Mouse (Mus musculus) forebrain, embryonic 13.5 days (tissue): Measurements from ENCODE around the gene Kdm5b. TPM values are rescaled to one million over a fixed set of nuclear protein-coding genes. Genes with fewer than 3 reads are reported as not detected.

Experiments used
- ATAC-seq: fragments of 200-750 bp; cut with Nextera tagmentation; 2 replicates; pipeline ENCODE4 v1.8.0; 2017
- H3K27ac ChIP-seq: fragments of 300-500 bp; sonication (generic); 2 replicates; pipeline ENCODE4 v1.5.1; 2015; ENCODE audit warnings: inconsistent platforms, mild to moderate bottlenecking, moderate library complexity
- H3K27me3 ChIP-seq: fragments of 300-500 bp; sonication (generic); 2 replicates; pipeline ENCODE4 v1.6.1; 2015; ENCODE audit warnings: mild to moderate bottlenecking, inconsistent platforms
- H3K36me3 ChIP-seq: fragments of 300-500 bp; sonication (generic); 2 replicates; pipeline ENCODE4 v1.6.1; 2015; ENCODE audit warnings: mild to moderate bottlenecking, inconsistent platforms; ENCODE audit not compliant: poor library complexity, severe bottlenecking
- H3K4me1 ChIP-seq: fragments of 300-500 bp; sonication (generic); 2 replicates; pipeline ENCODE4 v1.6.1; 2015; ENCODE audit warnings: inconsistent platforms
- H3K4me2 ChIP-seq: fragments of 300-500 bp; sonication (generic); 2 replicates; pipeline ENCODE4 v1.6.1; 2015; ENCODE audit warnings: inconsistent platforms, mild to moderate bottlenecking, moderate library complexity
- H3K4me3 ChIP-seq: fragments of 300-500 bp; sonication (generic); 2 replicates; pipeline ENCODE4 v1.5.1; 2015; ENCODE audit warnings: mild to moderate bottlenecking, inconsistent platforms
- H3K9ac ChIP-seq: fragments of 300-500 bp; sonication (generic); 2 replicates; pipeline ENCODE4 v1.6.1; 2015; ENCODE audit warnings: mild to moderate bottlenecking, inconsistent platforms
- H3K9me3 ChIP-seq: fragments of 300-500 bp; sonication (generic); replicated peaks from 2 replicates; pipeline ENCODE4 v1.6.1; 2016; ENCODE audit warnings: inconsistent platforms
- WGBS: fragments of 180-500 bp; shearing (Covaris S2); methylation state at CpG from one replicate; pipeline ENCODE4 v1.1.7; 2015; 5-methylcytosine and 5-hydroxymethylcytosine counted together
- polyA plus RNA-seq: library from polyadenylated mRNA; unstranded; fragments of >200 nt; fragmentation: Nextera tagmentation; extraction: Ambion mirVana; gene quantifications from 2 replicates; pipeline ENCODE4 v1.2.1, GENCODE M21; 2015

Gene Kdm5b
- polyA plus RNA-seq, 1 experiment from 2014 or later: 96.5 TPM

DNA sequence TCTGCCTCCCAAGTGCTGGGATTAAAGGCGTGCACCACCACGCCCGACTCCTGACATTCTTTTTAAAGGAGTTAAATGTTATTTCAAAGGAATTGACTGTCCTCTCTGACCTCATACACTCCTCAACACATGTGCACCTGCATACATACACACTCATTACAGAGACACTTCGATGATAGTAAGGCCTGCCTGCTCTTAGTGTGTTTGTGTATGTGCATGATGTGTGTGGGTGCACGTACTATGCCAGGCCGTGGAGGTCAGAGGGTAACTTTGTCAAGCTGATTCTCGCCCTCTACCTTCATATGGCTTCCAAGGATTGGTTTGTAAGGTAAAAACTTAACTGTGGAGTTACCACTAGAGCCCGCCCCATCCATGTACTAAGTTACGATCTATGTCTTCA, 10.2 kb downstream of the Kdm5b start:
- Histone ChIP-seq H3K4me2 (no peak overlapping the region), H3K27ac (no peak overlapping the region), H3K27me3 (no peaks in the 10 kb centered on the region), H3K9ac (no peak overlapping the region), H3K4me1 (peaks cover 18% of the 10 kb centered on the region), H3K4me3 (no peak overlapping the region), H3K9me3 (no peaks in the 10 kb centered on the region), H3K36me3 (no peaks in the 10 kb centered on the region)
- no peak for ATAC-seq
- 94% methylated on average over 9 of the region's 9 CpGs for WGBS

DNA sequence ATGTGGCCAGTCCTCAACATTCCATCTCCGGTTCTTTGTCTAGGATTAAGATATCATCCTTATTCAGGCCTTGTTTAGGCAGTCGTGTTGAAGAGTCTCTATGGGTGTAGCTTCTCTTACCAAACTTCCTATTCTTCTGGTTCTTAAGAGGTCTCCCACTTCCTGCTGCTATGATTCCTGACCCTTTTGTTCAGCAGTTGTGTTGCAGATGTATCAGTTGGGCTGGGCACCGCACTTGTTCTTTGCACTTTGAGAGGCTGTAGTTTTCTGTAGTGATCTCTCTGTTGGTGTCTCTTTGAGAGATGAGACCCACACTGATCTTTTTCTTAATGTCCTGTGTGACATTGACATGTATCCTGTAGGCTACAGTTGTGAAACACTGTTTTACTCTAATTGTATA, 10.7 kb downstream of the Kdm5b start:
- Histone ChIP-seq H3K4me2 (no peak overlapping the region), H3K4me3 (no peak overlapping the region), H3K27me3 (no peaks in the 10 kb centered on the region), H3K36me3 (no peaks in the 10 kb centered on the region), H3K9ac (no peak overlapping the region), H3K27ac (no peak overlapping the region), H3K4me1 (peaks cover 13% of the 10 kb centered on the region), H3K9me3 (no peaks in the 10 kb centered on the region)
- WGBS: 55% methylated on average over 3 of the region's 3 CpGs
- no peak for ATAC-seq

DNA sequence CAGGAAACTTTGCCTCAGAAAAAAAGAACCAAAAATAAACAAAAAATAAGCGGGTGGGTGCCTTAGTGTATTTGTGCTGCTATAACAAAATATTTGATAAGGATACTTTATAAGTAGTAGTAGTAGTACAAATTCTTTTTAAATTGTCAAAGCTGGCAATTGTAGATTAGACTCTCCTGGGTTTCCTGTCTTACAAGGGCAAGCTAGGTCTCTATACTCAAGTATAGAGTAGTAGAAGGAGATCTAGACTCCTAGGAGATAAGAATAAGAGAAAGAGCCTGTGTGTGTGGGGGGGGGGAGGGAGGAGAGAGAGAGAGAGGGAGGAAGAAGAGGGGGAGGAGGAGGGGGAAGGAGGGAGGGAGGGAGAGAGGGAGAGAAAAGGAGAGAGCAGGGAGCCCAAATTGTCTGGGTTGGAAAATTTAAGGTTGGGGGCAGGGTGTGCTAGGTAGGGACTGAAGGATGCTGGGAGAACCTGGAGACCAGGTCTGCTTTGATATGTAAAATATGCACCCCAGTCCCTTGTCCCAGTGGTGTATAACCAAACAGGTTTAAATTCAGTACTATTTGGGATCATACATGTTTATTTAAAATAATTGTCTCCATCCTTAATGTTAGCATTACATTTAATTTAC, 13.4 kb downstream of the Kdm5b start:
- H3K4me1 ChIP-seq: no peaks in the 10 kb centered on the region; the same call in none of the 2 replicates
- no peaks in the 10 kb centered on the region for H3K36me3 ChIP-seq
- no peak overlapping the region for H3K4me3 ChIP-seq
- no peaks in the 10 kb centered on the region for H3K9me3 ChIP-seq
- no peak for ATAC-seq
- WGBS: 80% methylated on average over 1 of the region's 1 CpGs
- H3K27ac ChIP-seq: no peak overlapping the region
- H3K27me3 ChIP-seq: no peaks in the 10 kb centered on the region
- no peak overlapping the region for H3K9ac ChIP-seq
- no peak overlapping the region for H3K4me2 ChIP-seq

DNA sequence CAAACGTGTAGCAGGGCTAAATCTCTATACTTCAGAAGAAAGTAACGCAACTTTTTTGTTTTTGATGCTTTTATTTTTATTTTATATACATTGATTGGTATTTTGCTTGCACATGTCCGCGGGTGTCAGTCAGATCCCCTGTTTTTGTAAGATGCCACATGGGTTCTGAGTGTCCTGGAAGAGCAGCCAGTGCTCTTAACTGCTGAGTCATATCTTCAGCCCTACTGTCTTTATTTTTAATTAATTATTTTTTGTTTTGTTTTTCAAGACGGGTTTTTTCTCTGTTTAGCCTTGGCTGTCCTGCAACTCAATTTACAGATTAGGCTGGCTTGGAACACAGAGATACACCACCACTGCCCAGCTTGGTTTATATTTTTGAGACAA, 14.0 kb downstream of the Kdm5b start:
- Histone ChIP-seq H3K4me2 (no peak overlapping the region), H3K36me3 (no peaks in the 10 kb centered on the region), H3K4me3 (no peak overlapping the region), H3K27me3 (no peaks in the 10 kb centered on the region), H3K9me3 (no peaks in the 10 kb centered on the region), H3K27ac (no peak overlapping the region), H3K9ac (no peak overlapping the region), H3K4me1 (no peaks in the 10 kb centered on the region; the same call in none of the 2 replicates)
- 78% methylated on average over 5 of the region's 5 CpGs for WGBS
- no peak for ATAC-seq

DNA sequence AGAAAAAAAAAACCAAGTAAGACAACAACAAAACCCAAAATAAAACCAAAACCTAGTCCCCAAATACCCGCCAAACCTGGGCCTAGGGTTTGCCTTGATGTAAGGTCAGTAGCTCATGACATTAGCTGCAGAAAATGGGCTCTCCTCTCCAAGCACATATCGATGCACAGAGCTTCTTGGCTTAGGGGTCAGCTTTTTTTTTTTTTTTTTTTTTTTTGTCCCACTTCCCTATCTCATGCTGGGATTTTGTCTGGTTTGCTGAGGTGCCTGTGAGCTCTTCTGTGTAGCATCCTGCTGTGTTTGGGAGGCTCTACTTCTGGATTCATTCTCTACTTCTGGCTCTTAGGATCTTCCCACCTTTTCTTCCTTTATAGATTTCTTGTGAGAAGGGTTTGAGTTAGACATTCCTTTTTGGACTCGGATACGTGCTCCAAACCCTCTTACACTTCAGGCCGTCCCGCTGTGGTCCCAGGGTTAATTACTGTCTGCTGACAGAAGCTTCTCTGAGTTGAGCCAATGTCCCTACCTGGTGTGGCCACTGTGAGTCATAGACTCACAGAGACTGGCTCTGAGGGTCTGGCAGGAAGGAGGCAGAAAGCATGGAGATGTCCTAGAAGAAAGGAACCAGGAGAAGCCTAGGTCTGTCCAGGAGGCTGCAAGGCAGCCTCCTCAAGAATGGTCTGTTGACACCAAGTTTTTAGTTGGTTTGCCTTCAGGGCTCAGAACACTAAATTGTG, 17.6 kb downstream of the Kdm5b start:
- Histone ChIP-seq H3K9me3 (no peaks in the 10 kb centered on the region), H3K4me1 (no peaks in the 10 kb centered on the region; the same call in none of the 2 replicates), H3K4me3 (no peak overlapping the region), H3K27ac (no peak overlapping the region), H3K4me2 (no peak overlapping the region), H3K36me3 (peaks cover 4% of the 10 kb centered on the region; the same call in 1 of the 2 replicates), H3K27me3 (no peaks in the 10 kb centered on the region), H3K9ac (no peak overlapping the region)
- 84% methylated on average over 6 of the region's 6 CpGs for WGBS
- no peak for ATAC-seq

DNA sequence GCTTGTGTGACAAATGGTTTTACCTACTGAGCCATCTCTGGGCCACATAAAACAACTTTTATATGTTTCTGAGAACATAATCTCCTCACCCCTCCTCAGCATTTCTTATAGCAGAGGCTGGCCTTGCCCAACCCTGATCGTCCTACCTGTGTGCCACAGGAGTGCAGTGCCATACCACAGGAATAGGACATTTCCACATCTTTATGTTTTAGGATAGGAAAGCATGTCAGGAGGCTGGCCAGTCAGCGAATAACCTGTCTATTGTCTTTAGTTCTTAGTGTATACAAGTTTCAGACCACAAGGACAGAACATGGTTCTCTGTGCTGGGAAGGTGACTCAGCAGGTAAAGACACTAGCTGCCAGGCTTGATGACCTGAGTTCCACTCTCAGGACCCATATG, 20.8 kb downstream of the Kdm5b start:
- H3K4me1 ChIP-seq: no peaks in the 10 kb centered on the region; the same call in 1 of the 2 replicates
- no peak overlapping the region for H3K9ac ChIP-seq
- no peak overlapping the region for H3K4me3 ChIP-seq
- H3K4me2 ChIP-seq: no peak overlapping the region
- no peaks in the 10 kb centered on the region for H3K27me3 ChIP-seq
- WGBS: 96% methylated on average over 2 of the region's 2 CpGs
- no peak for ATAC-seq
- H3K27ac ChIP-seq: no peak overlapping the region
- peaks cover 8% of the 10 kb centered on the region for H3K36me3 ChIP-seq
- no peaks in the 10 kb centered on the region for H3K9me3 ChIP-seq

DNA sequence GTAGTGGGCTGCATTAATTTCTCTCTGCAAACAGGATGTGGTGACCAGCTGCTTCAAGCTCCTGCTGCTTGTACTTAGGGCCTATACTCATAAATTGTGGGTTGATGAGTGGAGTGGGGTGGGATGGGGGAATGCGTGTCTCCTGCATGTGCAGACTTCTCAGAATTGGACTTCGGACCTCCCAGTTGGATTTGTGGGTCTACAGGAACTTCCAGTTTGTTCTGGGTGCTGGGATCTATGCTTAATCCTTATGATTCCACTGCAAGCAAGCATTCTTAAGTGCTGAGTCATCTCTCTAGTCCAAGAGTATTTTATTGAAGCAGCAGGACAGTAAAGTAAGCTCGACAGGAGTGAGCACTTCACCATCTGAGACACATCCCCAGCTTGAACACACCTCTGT, 23.6 kb downstream of the Kdm5b start:
- WGBS: 85% methylated on average over 3 of the region's 3 CpGs
- ATAC-seq: no peak
- H3K27ac ChIP-seq: no peak overlapping the region
- peaks cover 28% of the 10 kb centered on the region for H3K36me3 ChIP-seq
- no peaks in the 10 kb centered on the region for H3K9me3 ChIP-seq
- H3K9ac ChIP-seq: no peak overlapping the region
- H3K4me2 ChIP-seq: no peak overlapping the region
- H3K4me1 ChIP-seq: no peaks in the 10 kb centered on the region
- H3K4me3 ChIP-seq: no peak overlapping the region
- H3K27me3 ChIP-seq: no peaks in the 10 kb centered on the region

DNA sequence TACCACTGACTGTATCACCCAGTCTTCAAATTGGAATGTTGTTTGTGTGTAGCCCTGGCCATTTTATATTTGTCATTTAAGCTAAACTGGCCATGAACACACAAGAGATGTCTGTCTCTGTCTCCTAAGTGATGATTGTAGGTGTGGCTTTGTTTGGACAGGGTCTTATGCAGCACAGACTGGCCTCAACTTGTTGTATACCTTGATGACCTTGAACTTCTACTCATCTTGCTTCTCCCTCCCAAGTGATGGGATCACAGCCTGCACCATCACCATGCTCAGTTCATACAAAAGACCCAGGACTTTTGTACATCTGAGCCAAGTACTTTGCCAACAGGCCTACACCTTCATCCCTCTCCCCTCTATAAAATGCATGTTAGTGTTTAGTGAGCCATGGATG, 29.7 kb downstream of the Kdm5b start:
- no peak overlapping the region for H3K4me2 ChIP-seq
- H3K27me3 ChIP-seq: no peaks in the 10 kb centered on the region
- H3K27ac ChIP-seq: no peak overlapping the region
- ATAC-seq: no peak
- H3K9me3 ChIP-seq: no peaks in the 10 kb centered on the region
- H3K36me3 ChIP-seq: peaks cover 70% of the 10 kb centered on the region
- no peaks in the 10 kb centered on the region for H3K4me1 ChIP-seq
- H3K4me3 ChIP-seq: no peak overlapping the region
- no peak overlapping the region for H3K9ac ChIP-seq

DNA sequence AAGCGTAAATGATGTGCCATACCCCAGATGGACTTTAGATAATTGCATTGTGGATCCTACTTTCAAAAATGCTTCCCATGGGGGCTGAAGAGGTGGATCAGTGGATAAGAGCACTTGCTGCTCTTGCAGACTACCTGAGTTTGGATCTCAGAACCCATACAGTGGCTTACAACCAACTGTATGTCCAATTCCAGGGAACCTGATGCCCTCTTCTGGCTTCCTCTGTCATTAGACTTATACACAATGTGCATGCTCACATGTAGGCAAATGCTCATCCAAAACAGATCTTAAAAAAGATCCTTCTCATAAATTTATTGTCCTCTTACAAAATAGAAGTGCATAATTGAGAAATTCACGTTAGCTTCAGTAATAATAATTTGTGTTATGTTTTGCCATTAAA, 31.8 kb downstream of the Kdm5b start:
- ATAC-seq: no peak
- Histone ChIP-seq H3K27ac (no peak overlapping the region), H3K9me3 (no peaks in the 10 kb centered on the region), H3K4me1 (no peaks in the 10 kb centered on the region), H3K27me3 (no peaks in the 10 kb centered on the region), H3K9ac (no peak overlapping the region), H3K4me2 (no peak overlapping the region), H3K36me3 (peaks cover 74% of the 10 kb centered on the region), H3K4me3 (no peak overlapping the region)
- WGBS: 96% methylated on average over 2 of the region's 2 CpGs

DNA sequence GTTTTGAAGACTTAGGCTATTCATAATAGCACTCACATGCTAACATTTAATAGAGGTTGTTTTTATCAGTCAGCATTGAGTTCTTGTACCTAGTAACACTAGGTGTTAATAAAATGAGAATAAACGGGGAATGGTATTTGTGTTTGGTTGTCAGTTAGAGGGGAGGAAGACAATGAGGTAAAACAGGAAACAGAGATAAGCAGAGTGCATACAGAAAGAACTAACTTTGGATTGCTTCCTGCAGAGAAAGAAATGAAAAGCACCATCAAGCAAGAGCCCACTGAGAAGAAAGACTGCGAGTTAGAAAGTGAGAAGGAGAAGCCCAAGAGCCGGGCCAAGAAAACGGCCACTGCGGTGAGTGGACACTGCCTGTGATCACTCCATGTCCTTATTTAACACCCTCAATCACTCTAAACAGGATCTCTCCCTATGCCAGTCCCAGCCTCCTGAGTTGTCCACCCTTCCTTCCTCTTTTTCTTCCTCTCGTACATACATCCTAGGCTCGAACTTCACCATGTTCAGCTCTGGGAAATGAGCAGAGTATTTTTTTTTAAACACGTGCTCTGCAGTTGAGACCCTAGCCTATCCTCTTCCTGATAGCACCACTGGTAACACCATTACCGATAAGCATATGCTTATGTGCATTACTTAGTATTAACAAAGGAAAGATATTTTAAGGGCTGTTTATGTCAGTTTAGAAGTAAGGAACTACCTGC, 37.5 kb downstream of the Kdm5b start:
- no peak overlapping the region for H3K9ac ChIP-seq
- H3K4me3 ChIP-seq: no peak overlapping the region
- H3K36me3 ChIP-seq: peaks cover 83% of the 10 kb centered on the region
- 91% methylated on average over 9 of the region's 9 CpGs for WGBS
- no peaks in the 10 kb centered on the region for H3K4me1 ChIP-seq
- ATAC-seq: no peak
- no peaks in the 10 kb centered on the region for H3K9me3 ChIP-seq
- no peak overlapping the region for H3K4me2 ChIP-seq
- H3K27ac ChIP-seq: no peak overlapping the region
- no peaks in the 10 kb centered on the region for H3K27me3 ChIP-seq

DNA sequence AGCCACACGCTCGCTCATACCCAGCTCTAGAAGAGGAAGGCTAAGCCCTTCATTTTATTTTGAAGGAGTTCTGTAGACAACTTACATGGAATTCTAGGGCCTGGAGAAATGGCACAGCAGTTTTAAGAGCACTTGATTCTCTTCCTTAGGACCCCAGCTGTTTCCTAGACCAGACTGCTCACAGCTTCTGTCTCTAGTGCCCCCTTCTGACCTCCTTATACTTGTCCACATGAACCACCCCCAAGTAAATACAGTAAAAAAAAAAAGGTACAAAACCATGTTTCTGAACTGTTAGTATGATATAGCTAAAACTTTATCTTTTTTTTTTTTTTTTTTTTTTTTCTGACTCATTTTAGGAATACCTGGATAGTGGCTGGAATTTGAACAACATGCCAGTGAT, 44.1 kb downstream of the Kdm5b start:
- no peak for ATAC-seq
- no peaks in the 10 kb centered on the region for H3K9me3 ChIP-seq
- H3K4me1 ChIP-seq: no peaks in the 10 kb centered on the region
- no peak overlapping the region for H3K27ac ChIP-seq
- H3K36me3 ChIP-seq: peaks cover 84% of the 10 kb centered on the region
- no peak overlapping the region for H3K4me2 ChIP-seq
- no peak overlapping the region for H3K4me3 ChIP-seq
- WGBS: 91% methylated on average over 2 of the region's 2 CpGs
- no peaks in the 10 kb centered on the region for H3K27me3 ChIP-seq
- no peak overlapping the region for H3K9ac ChIP-seq

DNA sequence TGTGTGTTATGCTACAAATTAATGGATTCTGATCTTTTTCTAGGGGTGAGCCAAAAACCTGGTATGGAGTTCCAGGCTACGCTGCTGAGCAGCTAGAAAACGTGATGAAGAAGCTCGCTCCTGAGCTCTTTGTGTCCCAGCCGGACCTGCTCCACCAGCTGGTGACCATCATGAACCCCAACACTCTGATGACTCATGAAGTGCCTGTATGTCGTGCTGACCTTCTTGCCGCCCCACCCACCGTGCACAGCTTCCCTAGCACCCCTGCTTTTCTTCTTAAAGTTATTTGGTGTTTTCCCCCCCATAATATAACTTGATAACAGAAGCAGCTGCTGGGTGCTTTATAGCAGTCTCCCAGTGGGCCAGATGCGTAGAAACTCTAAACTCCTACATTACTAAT, 45.7 kb downstream of the Kdm5b start:
- Histone ChIP-seq H3K9me3 (no peaks in the 10 kb centered on the region), H3K27ac (no peak overlapping the region), H3K4me1 (no peaks in the 10 kb centered on the region), H3K9ac (no peak overlapping the region), H3K27me3 (no peaks in the 10 kb centered on the region), H3K4me2 (no peak overlapping the region), H3K4me3 (no peak overlapping the region), H3K36me3 (peaks cover 81% of the 10 kb centered on the region)
- 93% methylated on average over 8 of the region's 8 CpGs for WGBS
- no peak for ATAC-seq
